Mouse (Mus musculus): Measurements from ENCODE around the gene Znfx1. TPM values are rescaled to one million over a fixed set of nuclear protein-coding genes. Genes with fewer than 3 reads are reported as not detected.

Gene Znfx1
- polyA plus RNA-seq, 1 experiment from 2014 or later = 6.2 TPM

GRCm38 (mm10) chr2:167006355-167006754 lies 56.5 kb downstream of the Znfx1 start:
- ATAC-seq = no peak
- H3K9ac ChIP-seq = no peak overlapping the region
- no peak overlapping the region for H3K27ac ChIP-seq
- 0 out of 2 replicates have a peak, but pooled peaks cover 5% of the 10 kb centered on the region for H3K27me3 ChIP-seq
- no peak overlapping the region for H3K4me3 ChIP-seq
- no peaks in the 10 kb centered on the region for H3K4me1 ChIP-seq
- no peaks in the 10 kb centered on the region for H3K9me3 ChIP-seq (replicated peaks)
- no peaks in the 10 kb centered on the region for H3K36me3 ChIP-seq (ENCODE audit: poor library complexity, severe bottlenecking)
- no peak overlapping the region for H3K4me2 ChIP-seq
- WGBS = 88% methylated on average over 2 of the region's 2 CpGs

DNA sequence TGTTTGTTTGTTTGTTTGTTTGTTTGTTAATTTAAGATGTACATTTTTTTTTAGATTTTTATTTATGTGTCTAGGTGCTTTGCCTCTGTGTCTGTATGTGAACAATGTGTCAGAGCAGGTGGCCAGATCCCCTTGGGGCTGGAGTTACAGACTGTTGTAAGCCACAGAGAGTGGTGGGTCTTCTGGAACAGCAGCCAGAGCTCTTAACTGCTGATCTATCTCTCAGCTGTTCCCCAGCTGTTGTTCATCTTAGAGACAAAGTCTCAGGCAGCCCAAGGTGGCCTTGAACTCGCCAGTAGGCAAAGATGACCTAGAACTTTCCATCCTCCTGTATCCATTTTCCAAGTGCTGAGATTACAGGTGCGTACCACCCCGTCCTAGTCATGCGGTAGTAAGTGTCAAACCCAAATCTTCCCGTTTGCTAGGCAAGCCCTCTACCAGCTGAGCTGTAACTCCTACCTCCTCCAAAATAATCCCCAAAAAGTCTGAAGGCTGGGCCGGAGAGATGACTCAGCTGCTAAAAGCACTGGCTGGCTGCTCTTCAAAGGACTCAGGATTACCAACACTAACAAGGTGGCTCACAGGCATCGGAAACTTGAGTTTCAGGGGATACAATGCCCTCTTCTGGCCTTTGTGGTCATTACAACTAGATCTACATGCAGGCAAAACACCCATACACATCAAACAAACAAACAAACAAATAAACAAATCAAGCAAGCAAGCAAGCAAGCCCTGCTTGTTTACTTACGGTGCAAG lies 58.5 kb downstream of the Znfx1 start:
- Histone ChIP-seq H3K4me3 (no peak overlapping the region), H3K9me3 (replicated peaks) (no peaks in the 10 kb centered on the region), H3K9ac (no peak overlapping the region), H3K27me3 (0 out of 2 replicates have a peak, but pooled peaks cover 3% of the 10 kb centered on the region), H3K27ac (no peak overlapping the region), H3K36me3 (ENCODE audit: poor library complexity, severe bottlenecking) (no peaks in the 10 kb centered on the region), H3K4me2 (no peak overlapping the region), H3K4me1 (no peaks in the 10 kb centered on the region)
- WGBS = 40% methylated on average over 8 of the region's 8 CpGs
- no peak for ATAC-seq

GRCm38 (mm10) chr2:167001486-167001885 lies 61.3 kb downstream of the Znfx1 start:
- Histone ChIP-seq H3K27ac (no peak overlapping the region), H3K27me3 (no peaks in the 10 kb centered on the region), H3K4me2 (no peak overlapping the region), H3K9me3 (replicated peaks) (no peaks in the 10 kb centered on the region), H3K36me3 (ENCODE audit: poor library complexity, severe bottlenecking) (no peaks in the 10 kb centered on the region), H3K4me3 (no peak overlapping the region), H3K9ac (no peak overlapping the region), H3K4me1 (peaks cover 4% of the 10 kb centered on the region)
- WGBS = 82% methylated on average over 9 of the region's 9 CpGs
- no peak for ATAC-seq

DNA sequence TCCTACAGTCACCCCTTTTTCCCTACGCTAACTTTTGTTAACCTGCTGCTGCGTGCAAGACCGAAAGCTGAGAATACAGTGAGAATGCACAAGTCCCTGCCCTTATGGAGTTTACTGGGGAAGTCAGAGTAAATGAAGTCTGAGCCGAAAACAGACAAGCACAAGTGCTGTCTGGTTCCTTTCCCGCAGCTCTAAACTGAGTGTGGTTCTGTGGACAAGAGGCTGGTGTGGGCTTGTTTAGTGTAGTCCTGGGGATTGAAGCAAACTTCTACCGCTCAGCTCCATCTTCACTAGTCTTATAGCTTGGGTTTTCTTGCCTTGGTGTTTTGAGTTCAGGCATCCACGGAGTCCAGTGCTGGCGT lies 66.3 kb downstream of the Znfx1 start:
- WGBS = 35% methylated on average over 8 of the region's 8 CpGs
- Histone ChIP-seq H3K9me3 (replicated peaks) (no peaks in the 10 kb centered on the region), H3K4me1 (peaks cover 39% of the 10 kb centered on the region), H3K27ac (peak overlapping the region; percentile 61), H3K36me3 (ENCODE audit: poor library complexity, severe bottlenecking) (no peaks in the 10 kb centered on the region), H3K27me3 (no peaks in the 10 kb centered on the region), H3K4me2 (peak overlapping the region; percentile 89), H3K9ac (peak overlapping the region; percentile 65), H3K4me3 (peak overlapping the region; percentile 93)
- ATAC-seq = peak; percentile 22; the same call in 1 of the 2 replicates

- peak within 1 kb of the TSS; percentile 93 for H3K4me3 ChIP-seq
- under 1% methylated on average over 54 of the region's 88 CpGs for WGBS
- H3K9ac ChIP-seq = peak within 1 kb of the TSS; percentile 97
- peaks cover 39% of the 10 kb centered on the region for H3K4me1 ChIP-seq
- peak within 1 kb of the TSS; percentile 97 for H3K27ac ChIP-seq
- ATAC-seq = peak; percentile 99
- no peaks in the 10 kb centered on the region for H3K9me3 ChIP-seq (replicated peaks)
- no peaks in the 10 kb centered on the region for H3K27me3 ChIP-seq
- H3K36me3 ChIP-seq (ENCODE audit: poor library complexity, severe bottlenecking) = no peaks in the 10 kb centered on the region
- peak within 1 kb of the TSS; percentile 89 for H3K4me2 ChIP-seq
Observed at GRCm38 (mm10) chr2:166995796-166996532, 66.9 kb downstream of the Znfx1 start, which contains the start of gene Stau1. Gene Stau1, minus strand, starts transcription at chr2:166996299.

- Histone ChIP-seq H3K4me1 (peaks cover 39% of the 10 kb centered on the region), H3K4me3 (peak overlapping the region; percentile 93), H3K36me3 (ENCODE audit: poor library complexity, severe bottlenecking) (no peaks in the 10 kb centered on the region), H3K4me2 (peak overlapping the region; percentile 89), H3K27ac (peak overlapping the region; percentile 97), H3K9me3 (replicated peaks) (no peaks in the 10 kb centered on the region), H3K9ac (peak overlapping the region; percentile 97), H3K27me3 (no peaks in the 10 kb centered on the region)
- 6% methylated on average over 28 of the region's 28 CpGs for WGBS
- peak; percentile 22 for ATAC-seq
Observed at GRCm38 (mm10) chr2:166995021-166995795, 67.6 kb downstream of the Znfx1 start.

DNA sequence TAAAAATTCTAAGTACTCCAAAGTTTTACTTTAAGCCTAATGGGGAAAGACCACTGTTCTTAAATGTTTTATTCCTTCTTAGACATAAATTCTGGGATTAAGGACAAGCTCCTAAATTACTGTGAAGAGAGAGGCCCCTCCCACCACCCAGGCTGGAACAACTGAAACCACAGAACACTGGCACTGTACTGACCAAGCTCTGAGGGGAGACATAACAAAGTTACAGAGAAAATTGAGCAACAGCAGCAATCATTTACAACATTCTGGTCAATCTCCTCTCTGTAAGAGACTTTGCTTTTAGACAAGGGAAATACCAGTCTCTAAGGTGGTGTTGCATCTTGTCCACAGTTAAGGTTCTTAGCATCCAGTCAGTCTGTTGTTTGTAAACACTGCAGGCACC lies 70.9 kb downstream of the Znfx1 start:
- Histone ChIP-seq H3K4me1 (peaks cover 39% of the 10 kb centered on the region), H3K27me3 (no peaks in the 10 kb centered on the region), H3K36me3 (ENCODE audit: poor library complexity, severe bottlenecking) (no peaks in the 10 kb centered on the region), H3K9me3 (replicated peaks) (no peaks in the 10 kb centered on the region), H3K9ac (no peak overlapping the region), H3K27ac (no peak overlapping the region), H3K4me3 (no peak overlapping the region), H3K4me2 (no peak overlapping the region)
- no peak for ATAC-seq

GRCm38 (mm10) chr2:166990861-166991260 lies 72.0 kb downstream of the Znfx1 start:
- 91% methylated on average over 7 of the region's 7 CpGs for WGBS

More at GRCm38 (mm10) chr2:166990861-166991260, 72.0 kb downstream of the Znfx1 start:
- Histone ChIP-seq H3K9ac (no peak overlapping the region), H3K36me3 (ENCODE audit: poor library complexity, severe bottlenecking) (no peaks in the 10 kb centered on the region), H3K4me2 (no peak overlapping the region), H3K4me1 (peaks cover 34% of the 10 kb centered on the region), H3K27me3 (no peaks in the 10 kb centered on the region), H3K4me3 (no peak overlapping the region), H3K27ac (no peak overlapping the region), H3K9me3 (replicated peaks) (no peaks in the 10 kb centered on the region)
- ATAC-seq = no peak

Other genes starting within 250 kb of the Znfx1 start
- 122 and 134 TPM in 2 replicates for gene Cse1l, start 157.0 kb downstream of the Znfx1 start, polyA plus RNA-seq (2015; fragmentation: Nextera tagmentation; extraction: Ambion mirVana)
- 107 and 111 TPM in 2 replicates for gene Stau1, start 66.7 kb downstream of the Znfx1 start, polyA plus RNA-seq (2015; fragmentation: Nextera tagmentation; extraction: Ambion mirVana)
- gene Ddx27, start 47.8 kb downstream of the Znfx1 start, polyA plus RNA-seq (2015; fragmentation: Nextera tagmentation; extraction: Ambion mirVana) = 46.7 and 50.0 TPM in 2 replicates
- 1.3 and 1.5 TPM in 2 replicates for gene Kcnb1, start 127.1 kb upstream of the Znfx1 start, polyA plus RNA-seq (2015; fragmentation: Nextera tagmentation; extraction: Ambion mirVana)
- 3.5 and 4.4 TPM in 2 replicates for gene Ptgis, start 177.6 kb upstream of the Znfx1 start, polyA plus RNA-seq (2015; fragmentation: Nextera tagmentation; extraction: Ambion mirVana)

Data from forebrain, embryonic 13.5 days (tissue).